Mouse (Mus musculus): ENCODE results near the gene Smg9.

DNA sequence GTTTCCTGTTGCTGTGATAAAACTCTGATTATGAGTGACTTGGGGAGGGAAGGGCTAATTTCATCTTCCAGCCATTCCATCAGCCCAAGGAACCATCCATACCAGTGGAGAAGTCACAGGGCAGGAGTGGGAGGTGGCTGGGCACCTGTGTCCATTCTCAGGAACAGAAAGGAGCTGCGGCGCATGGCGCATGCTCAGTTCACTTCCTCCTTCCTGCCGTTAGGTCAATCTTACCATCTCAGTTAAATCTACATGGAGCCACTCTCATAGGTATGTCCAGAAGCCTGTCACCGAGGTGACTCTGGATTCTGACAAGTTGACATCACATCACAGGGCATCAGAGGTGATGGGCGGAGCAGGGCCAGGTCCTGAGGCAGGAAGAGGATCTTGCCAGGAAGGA, 43.8 kb upstream of the Smg9 start:
- TF ChIP-seq CTCF (IDR thresholded peaks at IDR 0.05; ENCODE audit: insufficient read depth, low read depth, low read length) (no peak), POLR2A (IDR thresholded peaks at IDR 0.05; ENCODE audit: insufficient read depth, low read depth, low read length) (no peak)

All from olfactory bulb, adult 2 months (tissue).